Mouse (Mus musculus) large intestine, adult 2 months (tissue): Measurements from ENCODE around the gene Ifitm5. TPM values are rescaled to one million over a fixed set of nuclear protein-coding genes. Genes with fewer than 3 reads are reported as not detected.
A peak's percentile ranks its signal among the peaks of the same experiment; 100 is the strongest.

Experiments used
- DNase-seq: peaks from one replicate; pipeline ENCODE4 v3.0.0-alpha.2; 2012; ENCODE audit warnings: low read depth, low spot score
- WGBS: fragments of 180-500 bp; shearing (Covaris S2); methylation state at CpG from one replicate; pipeline ENCODE4 v1.1.7; 2018; 5-methylcytosine and 5-hydroxymethylcytosine counted together
- polyA plus RNA-seq: library from polyadenylated mRNA; depleted of rRNA; stranded (reverse); fragments of >200 nt; gene quantifications from 2 replicates; pipeline ENCODE4 v1.2.3, GENCODE M21; 2012

The Ifitm5 gene
- polyA plus RNA-seq, 1 experiment: 0.95 TPM

DNA sequence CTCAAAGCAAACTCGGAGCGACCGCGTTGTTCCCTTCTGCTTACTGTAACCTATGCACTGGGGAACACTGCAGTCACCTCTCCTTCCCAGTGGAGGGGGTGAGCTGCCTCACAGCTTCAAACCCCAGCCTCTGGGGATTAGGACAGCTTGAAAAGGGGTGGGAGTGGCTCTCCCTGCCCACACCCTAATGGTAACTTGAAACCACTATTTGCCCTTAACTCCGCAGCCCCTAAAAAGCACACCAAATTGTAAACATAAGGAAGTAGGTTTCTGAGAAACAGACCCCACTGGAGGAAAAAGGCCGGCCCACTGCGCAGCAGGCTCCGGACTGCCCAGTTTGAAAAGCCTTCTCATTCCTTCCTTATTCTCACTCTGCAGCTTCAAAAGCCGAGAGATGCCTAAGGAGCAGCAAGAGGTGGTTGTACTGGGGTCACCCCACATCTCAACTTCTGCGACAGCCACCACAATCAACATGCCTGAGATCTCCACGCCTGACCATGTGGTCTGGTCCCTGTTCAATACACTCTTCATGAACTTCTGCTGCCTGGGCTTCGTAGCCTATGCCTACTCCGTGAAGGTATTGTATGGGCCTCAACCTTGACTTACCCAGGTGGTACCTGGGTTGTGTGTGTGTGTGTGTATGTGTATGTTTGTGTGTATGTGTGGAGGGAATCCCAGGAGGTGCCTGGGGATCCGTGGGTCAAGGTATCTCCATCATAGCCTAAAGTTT lies 17.9 kb upstream of the Ifitm5 start:
- no peak for DNase-seq
- 52% methylated on average over 14 of the region's 14 CpGs for WGBS

DNA sequence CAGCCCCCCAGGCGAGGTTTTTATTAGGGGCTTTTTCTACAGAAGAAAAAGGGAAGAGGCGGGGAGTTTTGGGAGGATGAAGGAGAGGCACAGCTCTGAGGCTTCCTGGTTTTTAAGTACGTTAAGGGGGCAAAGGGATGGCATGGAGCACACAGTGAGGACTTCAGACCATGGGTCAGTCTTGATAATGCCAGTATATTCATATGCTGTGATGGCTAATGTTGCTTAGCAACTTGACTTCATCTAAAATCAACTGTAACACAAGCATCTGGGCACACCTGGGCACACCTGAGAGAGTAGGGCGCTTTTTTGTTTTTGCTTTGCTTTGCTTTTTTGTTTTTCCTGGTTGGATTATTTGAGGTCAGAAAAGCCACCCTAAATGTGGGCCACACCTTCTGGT lies 16.8 kb upstream of the Ifitm5 start, which contains the start of gene Ifitm1:
TSS of gene Ifitm1 (plus strand) at position 301 of the 400 bp plus-strand sequence.
- DNase-seq: no peak
- WGBS: 93% methylated on average over 4 of the region's 4 CpGs

DNA sequence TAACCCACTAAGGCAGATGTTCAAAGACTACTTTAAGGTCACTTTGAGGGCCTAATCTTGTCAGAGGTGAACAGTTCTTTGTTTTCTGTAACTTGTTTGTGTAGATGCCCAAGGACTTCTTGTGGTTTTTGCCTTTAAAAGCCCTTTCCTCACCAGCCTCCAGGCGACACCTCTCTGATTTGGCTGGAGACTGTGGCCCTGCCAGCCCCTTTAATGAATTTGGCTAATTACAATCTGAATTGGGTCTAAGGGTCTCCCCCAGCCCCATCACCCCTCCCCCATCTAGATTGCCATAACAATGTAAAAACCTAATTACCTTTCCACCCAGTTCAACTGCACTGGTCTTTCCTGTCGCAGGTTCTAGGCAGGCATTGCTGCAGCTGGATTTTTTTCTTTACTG lies 12.6 kb upstream of the Ifitm5 start:
- WGBS: 92% methylated on average over 2 of the region's 2 CpGs
- DNase-seq: no peak

DNA sequence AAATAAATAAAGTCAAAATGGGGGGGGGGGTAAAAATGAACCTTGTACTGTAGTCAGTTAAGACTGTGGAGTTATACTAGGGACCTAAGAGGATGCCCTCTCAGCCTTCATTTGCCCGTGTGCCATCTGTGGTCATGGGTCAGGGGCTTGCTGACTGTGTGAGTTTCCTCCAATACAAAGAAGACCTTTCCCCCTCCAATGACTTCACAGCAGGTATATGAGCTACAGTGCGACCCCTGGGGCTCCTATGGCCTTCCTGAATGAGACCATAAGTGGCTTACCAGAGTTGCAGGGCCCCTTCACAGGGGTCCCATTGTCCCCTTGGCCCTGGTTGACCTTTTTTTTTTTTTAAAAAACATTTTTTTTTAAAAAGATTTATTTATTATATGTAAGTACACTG lies 11.3 kb upstream of the Ifitm5 start:
- WGBS: 91% methylated on average over 2 of the region's 2 CpGs
- DNase-seq: no peak

DNA sequence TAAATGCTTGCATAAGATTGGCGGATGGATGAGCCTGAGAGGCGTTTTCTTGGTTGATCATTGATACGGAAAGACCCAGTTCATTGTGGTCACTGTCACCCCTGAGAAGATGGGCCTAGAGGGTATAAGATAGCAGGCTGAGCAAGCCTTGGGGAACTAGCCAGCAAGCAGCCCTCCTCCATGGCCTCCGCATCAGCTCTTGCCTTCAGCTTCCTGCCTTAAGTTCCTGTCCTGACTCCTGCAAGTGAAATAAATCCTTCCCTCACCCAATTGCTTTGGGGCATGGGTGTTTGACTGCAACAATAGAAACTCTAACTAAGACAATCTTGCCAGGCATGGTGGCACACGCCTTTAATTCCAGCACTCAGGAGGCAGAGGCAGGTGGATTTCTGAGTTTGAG lies 9.9 kb upstream of the Ifitm5 start:
- 80% methylated on average over 5 of the region's 5 CpGs for WGBS
- DNase-seq: no peak

DNA sequence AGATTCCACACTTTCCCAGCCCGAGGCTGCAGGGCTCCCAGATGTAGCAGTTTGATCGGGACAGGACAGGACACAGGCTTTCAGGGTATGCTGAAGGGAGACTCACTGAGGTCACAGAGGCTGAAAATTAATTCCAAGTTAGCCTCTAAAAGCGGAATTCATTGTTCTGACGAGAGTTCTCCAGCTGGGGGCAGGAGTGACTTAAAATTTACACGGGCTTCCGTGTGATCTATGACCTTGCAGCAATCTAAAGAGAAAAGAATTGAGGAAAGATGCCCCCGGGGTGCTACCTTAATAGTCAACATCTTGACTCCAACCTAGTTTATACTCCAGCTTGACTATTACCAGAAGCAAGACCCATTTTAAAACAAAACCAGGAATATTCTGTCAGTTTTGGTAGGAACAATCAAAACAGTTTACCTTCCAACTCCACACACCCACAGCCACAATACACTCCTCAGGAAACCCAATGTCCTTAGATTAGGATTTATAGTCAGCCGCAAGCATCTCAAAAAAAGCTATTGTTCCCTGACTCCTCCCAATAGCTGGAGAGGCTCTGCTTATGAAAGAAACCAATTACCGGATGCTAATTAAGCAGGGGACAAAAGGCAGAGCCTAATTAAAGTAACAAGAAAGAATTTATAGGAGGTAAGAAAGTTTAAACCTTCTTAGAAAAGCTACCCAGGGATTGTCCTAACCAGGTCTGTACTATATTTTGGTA lies 9.2 kb upstream of the Ifitm5 start:
- WGBS: 15% methylated on average over 9 of the region's 9 CpGs
- no peak for DNase-seq

DNA sequence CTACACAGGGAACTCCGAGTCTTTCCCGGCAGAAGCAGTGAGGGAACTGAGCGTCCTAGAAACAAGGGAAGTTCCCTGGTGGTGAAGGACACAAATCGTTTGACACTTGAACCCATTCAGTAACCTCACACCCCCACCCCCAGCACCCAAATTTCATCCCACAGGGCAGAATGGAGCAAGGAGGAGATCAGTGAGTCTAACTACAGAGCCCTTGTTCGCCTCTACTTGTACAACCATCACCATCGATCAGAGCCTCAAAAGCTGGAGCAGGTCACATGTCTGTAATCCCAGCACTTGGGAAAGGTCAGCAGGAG lies 6.4 kb upstream of the Ifitm5 start:
- no peak for DNase-seq
- 24% methylated on average over 6 of the region's 6 CpGs for WGBS

DNA sequence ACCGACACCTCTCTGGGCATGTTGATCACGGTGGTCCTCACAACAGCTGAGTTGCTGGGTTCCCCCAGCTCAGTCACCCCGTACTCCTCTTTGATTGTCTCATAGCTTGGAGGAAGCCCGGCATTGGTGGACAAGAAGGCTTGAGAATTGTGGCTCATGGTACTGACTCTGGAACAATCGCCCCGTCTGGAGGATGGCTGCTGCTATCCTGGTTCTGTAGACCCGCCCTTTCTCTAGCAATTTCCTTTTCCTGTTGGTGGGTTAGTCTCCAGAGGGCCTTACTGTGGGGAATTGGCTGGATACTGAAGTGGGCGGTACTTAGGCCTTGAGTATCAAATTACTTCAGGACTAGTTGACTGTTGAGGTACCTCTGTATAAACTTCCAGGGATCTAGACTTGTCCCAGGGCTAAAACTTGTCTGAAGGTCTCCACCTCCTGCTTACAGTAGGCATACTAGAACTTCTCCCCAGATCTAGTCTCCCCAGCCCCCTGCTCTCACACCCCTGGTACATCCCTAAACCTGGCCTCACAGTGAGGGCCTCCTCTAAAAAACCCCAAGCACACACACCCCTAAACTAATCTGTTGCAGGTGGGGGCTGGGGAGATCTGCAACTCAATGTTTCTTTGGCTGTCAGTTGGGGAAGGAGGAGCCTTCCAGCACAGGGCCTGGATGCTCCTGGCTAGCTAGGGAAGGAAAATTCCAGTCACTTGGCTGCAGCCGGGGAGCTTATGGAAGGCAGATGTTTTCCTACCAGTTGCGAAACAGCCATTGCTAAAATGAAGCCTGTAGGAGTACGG lies 5.9 kb upstream of the Ifitm5 start, which contains the start of the genes Gm45717 and Ifitm2:
TSS of gene Gm45717 (minus strand) at position 180 of the 798 bp plus-strand sequence.
TSS of gene Ifitm2 (minus strand) at position 230 of the 798 bp plus-strand sequence.
- 4% methylated on average over 11 of the region's 11 CpGs for WGBS
- peak; percentile 91 for DNase-seq

DNA sequence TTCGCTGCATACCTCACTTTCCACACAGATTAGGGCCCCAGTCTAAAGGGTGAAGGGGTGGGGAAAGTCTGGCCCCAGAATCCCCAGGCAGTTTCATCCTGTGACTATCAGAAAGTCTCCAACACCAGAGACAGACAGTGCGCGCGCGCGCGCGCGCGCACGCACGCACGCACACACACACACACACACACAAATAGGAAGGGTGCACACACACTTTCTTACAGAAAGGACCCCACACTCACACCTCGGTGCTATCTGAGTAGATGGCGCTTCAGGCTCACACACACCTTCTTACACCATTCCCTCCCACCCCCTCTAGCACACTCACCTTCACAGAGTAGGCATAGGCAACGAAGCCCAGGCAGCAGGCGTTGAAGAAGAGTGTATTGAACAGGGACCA lies 5.3 kb upstream of the Ifitm5 start:
- WGBS: 23% methylated on average over 17 of the region's 17 CpGs
- DNase-seq: no peak

DNA sequence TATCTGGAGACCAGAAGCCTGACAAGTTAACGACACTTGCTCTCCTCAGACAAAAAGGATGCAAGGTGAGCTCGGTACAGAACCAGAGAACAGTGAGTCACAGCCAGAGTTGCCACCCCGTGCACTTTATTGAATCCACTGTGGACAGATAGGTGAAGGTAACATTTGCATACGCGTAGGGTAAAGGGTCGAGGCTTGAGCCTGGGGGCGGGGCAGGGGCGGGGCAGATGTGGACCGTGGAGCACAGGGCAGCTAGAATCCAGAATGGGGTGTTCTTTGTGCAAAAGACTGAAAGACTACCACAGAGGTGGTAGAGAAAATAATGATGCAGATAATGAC lies 4.6 kb upstream of the Ifitm5 start:
- 3% methylated on average over 9 of the region's 9 CpGs for WGBS
- no peak for DNase-seq

DNA sequence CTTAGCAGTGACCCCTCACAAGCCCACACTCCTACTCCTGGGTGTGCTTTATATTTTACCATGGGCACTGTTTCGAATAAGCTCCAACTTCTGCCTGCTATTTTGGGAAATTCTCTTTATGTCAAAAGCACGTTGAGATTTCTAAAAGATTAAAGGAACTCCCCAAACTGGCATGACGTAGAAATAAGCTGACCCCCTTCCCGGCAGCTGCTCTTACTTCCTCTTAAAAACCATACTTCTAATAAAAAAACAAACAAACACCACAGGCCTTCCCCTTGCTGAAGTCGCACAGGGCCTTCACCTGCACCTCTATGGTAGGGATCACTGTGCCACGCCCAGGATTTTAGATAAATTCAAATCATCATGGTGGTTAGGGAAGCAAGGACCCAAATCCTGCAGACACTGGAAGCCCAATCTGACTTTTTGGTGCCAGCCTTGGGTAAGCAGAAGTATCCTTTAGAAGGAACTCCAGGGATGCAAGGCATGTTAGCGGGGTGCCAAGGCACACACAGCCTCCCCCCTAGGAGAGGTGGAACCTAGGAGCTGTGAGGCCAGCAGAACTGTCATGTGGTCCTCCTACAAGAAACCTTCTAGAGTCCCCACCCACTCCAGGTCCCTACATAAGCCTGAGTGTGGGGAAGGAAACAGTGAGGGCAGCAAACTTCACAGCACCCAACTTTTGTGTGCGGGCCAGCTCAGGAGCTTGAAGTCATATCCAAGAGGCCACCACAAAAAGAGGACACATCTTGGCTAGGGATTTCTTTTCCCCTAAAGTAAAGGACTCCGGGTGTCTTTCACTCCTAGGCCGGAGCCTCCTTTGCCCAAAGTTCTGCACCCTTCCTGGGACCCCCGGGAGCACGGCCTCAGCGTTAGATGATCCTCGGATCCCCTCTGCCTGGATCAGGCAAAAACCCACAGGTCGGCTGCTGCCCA lies 4.0 kb upstream of the Ifitm5 start:
- 24% methylated on average over 15 of the region's 15 CpGs for WGBS
- DNase-seq: no peak

DNA sequence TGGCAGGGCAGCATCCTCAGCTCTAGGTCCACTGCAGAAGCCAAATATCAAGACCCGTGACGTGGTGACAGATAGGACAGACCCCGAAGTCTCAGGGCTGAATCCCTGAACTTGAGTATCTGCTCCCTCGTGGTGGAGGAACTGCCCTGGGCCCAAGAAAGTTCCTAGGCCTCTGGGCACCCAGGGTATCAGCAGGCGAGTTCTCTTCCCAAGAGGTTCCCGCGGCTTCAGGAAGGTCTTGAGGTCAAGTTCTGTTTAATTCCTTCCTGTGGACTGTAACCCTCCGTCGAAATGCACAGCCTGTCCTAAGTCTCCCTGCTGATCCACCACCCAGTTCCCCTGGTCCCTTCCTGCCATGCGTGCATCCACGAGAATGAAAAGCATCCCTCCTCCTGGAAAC lies 3.0 kb upstream of the Ifitm5 start:
- DNase-seq: no peak
- 61% methylated on average over 11 of the region's 11 CpGs for WGBS

DNA sequence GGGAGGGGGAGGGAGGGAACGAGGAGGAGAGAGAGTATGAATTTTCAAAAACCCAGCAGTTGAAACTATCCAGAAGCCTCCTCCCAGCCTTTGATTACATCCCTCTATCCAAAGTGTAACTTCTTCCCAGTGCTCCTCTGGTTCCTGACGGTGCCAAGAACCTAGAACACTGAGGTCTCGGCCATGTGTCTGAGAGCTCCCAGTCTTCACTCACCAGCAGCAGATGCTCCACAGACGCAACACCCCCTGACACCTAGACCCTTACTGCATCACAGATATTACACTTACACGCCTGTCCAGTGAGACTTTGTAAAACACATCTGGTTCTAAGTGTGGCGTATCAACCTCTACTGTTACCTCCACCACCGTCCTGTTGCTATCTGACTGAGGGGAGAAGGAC lies 2.4 kb upstream of the Ifitm5 start:
- 67% methylated on average over 7 of the region's 7 CpGs for WGBS
- no peak for DNase-seq

DNA sequence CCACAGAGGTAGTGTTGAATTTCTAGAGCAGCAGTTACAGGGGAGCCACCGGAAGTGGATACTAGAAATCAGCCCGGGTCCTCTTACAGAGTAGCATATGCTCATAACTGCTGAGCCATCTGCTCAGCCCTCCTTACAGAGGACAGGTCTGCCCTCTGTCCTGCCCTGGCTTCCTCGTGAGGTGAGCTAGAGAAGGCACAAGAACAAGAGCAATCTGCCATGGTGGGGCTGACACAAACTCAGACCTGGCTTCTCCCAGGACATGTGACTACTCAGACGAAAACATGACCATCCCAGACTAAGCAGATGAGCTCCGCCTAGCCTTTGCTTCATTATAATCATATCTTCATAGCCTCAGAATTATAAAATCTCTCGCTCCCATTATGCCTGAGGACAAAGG lies 1.7 kb upstream of the Ifitm5 start:
- DNase-seq: no peak
- WGBS: 51% methylated on average over 6 of the region's 6 CpGs

DNA sequence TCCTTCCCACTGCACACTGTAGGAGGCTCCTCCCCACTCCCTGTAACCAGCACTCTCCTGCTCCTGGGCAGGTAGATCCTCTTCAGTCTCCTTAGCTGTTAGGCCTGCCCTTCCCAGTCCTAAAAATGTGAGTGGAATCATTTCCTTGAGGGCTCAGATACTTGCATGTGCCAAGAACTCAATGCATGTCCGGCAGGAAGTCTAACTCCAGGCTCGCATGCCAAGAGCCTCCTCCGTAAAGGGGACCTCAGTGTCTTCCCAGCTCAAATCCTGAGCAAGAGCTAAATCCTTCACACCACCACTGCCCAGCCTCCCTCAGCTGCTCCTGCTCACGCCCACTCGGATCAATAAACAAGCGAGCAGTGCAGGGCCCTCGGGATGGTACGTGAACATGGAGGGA lies 960 bp upstream of the Ifitm5 start:
- WGBS: 16% methylated on average over 8 of the region's 8 CpGs
- DNase-seq: no peak

DNA sequence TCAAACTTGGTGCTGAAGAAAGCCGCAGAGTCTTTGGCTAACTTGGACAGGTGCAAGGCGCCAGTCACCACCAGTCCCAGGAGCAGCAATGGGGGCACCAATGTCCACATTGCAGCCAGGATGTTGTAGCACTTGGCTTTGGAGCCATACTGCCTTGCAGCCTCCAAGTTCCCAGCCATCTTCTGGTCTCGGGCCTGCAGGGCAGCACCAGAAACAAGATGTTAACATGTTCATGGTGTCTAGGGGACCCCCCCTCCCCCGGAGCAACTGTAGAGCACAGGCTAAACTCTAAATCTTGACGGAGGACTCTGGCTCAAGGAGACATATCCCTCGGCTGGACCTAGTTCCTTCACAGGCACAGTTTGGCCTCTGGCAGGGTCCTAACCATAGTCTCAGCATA lies 836 bp downstream of the Ifitm5 start:
- no peak for DNase-seq
- WGBS: 84% methylated on average over 6 of the region's 6 CpGs

DNA sequence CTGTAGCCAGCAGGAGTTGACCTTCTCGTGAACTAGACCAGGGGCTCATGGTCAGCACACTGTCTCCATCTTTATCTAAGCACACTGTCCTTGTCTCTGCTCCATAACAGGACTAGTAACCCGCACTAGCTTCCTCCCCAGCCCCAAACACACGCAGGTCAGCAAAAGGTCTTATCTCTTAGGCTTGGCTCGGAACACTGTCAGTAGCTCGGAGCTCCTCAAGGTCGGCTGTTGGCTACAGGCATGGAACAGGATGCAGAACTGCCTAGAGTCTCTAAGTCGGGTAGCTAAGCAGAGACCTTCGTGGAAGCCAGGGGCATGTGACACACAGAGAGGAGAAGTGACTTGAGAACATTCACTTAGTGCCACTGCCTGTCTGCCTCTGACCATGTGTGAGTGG lies 1.9 kb downstream of the Ifitm5 start:
- no peak for DNase-seq
- 78% methylated on average over 8 of the region's 8 CpGs for WGBS

DNA sequence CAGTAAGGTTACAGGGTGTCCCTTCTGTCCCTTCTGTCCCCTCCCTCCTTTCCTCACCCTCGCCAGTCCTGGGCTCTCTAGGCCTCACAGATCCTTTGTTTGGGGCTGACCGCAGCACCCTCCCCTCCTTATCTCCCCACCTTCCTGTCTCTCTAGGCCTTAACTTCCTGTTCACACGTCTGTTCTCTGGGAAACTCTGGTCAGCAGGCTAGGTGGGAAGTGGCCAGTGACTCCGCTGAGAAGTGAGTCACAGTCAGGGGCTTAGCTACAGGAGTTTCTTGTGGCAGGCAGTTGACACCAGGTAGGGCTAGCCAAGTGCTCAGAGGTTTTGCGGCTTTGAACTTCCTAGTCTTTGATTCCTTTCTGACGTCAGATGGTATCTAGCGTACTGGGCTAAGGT lies 3.1 kb downstream of the Ifitm5 start:
- 60% methylated on average over 7 of the region's 7 CpGs for WGBS
- DNase-seq: no peak

DNA sequence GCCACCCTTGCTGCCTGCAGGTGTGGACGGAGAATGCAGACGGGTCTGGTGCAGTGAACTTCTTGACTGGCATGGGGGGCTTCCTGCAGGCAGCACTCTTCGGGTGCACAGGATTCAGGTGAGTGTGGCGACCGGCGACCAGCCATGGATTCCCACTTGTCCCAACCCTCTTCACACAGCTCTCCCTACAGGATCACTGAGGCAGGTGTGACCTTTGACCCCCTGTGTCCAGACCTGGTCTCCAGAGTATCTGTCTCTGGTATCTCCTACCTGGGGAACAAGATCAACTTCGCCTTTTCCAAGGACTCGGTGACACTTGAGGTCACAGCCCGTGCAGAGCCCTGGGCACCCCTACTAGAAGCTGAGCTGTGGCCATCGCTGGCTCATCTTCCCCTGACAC lies 3.8 kb downstream of the Ifitm5 start:
- no peak for DNase-seq
- 91% methylated on average over 10 of the region's 10 CpGs for WGBS

DNA sequence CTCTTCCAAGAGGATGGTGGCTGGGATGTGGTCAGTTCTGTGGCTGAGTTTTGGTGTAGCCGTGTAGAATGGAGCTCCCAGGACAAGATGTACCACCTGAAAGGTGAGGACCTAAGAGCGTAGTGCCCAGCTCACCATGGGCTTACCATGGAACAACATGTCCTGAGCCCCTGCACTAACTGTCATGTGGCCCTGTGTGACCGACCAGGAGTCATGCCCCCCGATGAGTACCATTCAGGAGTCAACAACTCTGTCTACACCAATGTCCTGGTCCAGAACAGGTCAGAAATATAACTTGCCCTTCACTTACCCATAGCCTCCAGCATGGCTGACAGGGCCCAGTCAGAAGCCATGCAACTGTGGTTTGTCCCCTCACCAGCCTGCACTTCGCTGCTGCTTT lies 4.8 kb downstream of the Ifitm5 start:
- DNase-seq: no peak
- WGBS: 91% methylated on average over 5 of the region's 5 CpGs
